Mouse (Mus musculus): ENCODE measurements around the gene Pheta2.
"Not testable (repeated sequence)": the region's sequence is repeated elsewhere in the genome, so short reads cannot be mapped to it uniquely, and the experiment has no call there.

Pheta2 gene

DNA sequence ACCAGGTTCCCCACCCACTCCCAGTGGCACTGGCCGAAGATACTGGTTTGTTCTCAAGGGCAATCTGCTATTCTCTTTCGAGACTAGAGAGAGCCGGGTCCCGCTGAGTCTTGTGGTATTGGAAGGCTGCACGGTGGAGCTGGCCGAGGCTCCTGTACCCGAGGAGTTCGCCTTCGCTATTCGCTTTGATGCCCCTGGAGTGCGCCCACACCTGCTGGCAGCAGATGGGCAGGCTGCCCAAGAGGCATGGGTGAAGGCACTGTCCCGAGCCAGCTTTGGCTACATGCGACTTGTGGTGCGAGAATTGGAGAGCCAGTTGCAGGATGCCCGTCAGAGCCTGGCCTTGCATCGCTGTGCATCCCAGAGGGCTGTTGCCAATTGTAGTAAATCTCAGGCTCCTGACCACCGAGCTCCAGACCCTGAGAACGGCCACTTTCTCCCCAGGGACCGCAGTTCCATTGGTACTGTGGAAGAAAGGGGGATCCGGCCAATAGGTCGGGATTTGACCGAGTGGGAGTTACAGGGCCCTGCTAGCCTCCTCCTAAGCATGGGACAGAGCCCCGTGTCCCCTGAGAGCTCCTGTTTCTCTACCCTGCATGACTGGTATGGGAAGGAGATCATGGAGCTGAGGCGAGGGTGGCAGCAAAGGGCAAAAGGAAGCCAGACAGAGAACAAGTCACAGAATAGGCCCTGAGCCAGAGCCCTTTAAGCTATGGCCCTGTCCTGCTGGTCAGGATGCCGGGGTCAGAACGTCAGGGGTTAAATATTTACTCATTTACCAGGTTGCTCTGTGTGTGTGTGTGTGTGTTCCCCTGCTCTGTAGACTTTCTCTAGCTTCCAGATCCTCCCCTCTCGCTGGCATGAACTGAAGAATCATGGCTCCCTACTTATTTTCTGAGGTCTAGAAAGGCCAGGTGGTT lies 4.9 kb downstream of the Pheta2 start:
- no peak for DNase-seq (ENCODE audit: low read depth in 1 of 2, low spot score in 2 of 2)

DNA sequence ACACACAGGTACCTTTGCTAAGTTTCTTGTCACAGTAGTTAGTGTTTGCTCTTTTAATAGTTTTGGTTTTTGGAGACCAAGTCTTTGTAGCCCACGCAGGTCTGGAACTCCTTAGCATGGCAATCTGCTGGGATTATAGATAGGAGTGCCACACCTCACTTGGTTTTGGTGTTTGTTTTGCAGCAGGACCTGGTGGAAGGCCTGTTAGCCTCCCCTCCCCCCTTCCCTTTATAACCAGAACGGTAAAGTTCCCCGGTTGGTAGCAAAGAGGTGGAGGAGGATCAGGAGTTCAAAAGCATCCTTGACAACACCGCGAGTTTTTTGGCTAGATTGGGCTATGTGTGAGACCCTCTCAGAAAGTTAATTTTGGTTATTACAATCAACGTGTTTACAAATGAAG lies 6.2 kb downstream of the Pheta2 start:
- no peak for DNase-seq (ENCODE audit: low read depth in 1 of 2, low spot score in 2 of 2)

DNA sequence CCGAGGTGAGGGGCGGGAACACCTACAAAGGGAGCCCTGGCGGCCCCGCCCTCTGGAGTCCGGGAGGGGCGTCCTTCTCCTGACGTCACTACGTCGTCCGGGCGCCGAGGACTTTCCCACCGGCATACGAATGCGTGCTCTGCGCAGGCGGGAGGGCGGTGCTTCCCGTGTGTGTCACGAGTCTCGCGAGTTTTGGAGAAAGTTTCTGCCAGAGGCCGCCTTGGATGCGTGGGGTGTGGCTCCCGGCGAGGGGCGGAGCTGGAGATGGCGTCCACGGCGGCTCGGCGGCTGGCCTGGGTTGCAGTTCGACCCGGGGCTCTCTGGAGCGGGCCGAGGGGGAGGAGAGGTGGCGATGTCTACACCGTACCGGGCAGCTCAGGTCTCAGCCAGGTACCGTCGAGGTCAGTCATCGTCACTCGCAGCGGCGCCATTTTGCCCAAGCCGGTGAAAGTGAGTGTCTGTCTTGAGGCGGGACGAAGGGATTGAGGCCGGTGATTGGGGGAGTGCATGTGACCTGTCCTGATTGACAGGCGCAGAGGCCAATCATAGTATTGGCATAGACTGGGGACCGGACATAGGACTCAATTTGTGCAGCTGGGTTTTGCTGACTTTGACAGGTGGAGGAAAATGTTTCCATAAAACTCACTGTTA lies 7.2 kb downstream of the Pheta2 start:
- peak; percentile 94 to 96 for DNase-seq (ENCODE audit: low read depth in 1 of 2, low spot score in 2 of 2)

DNA sequence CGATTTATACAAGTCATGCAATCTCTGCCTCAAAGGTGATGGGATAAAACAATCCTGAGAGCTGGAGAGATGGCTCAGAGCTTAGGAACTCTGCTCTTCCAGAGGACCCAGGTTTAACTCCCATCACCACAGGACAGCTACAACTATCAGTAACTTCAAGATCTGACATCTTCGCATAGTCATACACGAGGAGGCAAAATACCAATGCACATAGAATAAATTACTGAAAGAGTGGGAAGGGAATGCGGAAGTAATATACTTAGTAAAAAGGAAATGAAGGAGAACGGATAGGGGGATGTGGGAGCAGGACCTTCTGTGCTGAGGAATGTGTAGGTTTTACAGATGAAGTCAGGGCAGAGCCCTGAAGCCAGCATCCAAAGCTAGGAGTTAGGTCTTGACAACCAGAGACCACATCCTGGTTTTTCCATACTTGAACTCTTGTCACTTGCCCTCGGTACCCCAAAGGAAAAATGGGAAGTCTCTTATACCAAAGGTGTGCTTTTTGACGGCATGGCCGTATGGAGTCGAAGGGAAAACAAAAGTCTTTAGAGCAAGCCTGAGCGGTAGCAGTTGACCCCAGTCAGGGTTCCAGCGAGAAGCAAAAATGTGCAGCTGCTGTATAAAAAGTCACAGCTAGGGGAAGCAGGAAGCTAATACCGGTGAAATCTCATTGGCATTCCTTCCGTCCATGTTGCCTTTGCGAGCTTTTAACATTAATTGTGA lies 8.0 kb downstream of the Pheta2 start:
- DNase-seq (ENCODE audit: low read depth in 1 of 2, low spot score in 2 of 2), result no peak

DNA sequence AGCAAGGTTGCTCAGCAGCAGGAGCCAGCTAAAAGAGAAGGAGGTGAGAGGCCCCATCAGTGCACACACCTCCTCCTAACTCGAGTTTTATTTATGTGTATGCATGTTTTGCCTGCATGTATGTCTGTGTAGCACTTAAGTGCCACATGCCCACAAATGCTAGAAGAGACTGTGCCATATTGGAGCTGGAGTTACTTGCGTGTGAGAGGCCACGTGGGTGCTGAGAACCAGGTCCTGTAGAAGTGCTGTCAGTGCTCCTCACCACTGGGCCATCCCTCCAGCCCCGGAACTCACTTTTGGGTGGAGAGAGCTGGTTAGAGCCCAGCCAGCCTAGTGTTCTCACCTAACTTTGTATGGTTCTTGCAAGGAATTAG lies 8.5 kb downstream of the Pheta2 start:
- DNase-seq (ENCODE audit: low read depth in 1 of 2, low spot score in 2 of 2), result no peak

DNA sequence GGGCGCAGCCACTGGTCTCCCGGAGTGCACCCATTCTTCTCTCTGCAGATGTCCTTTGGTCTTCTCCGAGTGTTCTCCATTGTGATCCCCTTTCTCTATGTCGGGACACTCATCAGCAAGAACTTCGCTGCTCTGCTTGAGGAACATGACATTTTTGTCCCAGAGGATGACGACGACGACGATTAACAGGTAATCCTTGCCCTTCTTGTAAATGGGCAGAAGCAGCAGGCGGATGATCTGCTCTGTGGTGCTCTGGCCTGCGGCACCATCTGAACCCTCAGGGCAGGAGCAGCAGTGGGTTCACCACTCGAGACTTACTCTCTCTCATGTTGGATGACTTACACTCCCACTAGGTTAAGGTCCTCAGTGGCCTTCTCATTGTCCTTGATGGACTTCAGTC lies 9.1 kb downstream of the Pheta2 start:
- no peak for DNase-seq (ENCODE audit: low read depth in 1 of 2, low spot score in 2 of 2)

DNA sequence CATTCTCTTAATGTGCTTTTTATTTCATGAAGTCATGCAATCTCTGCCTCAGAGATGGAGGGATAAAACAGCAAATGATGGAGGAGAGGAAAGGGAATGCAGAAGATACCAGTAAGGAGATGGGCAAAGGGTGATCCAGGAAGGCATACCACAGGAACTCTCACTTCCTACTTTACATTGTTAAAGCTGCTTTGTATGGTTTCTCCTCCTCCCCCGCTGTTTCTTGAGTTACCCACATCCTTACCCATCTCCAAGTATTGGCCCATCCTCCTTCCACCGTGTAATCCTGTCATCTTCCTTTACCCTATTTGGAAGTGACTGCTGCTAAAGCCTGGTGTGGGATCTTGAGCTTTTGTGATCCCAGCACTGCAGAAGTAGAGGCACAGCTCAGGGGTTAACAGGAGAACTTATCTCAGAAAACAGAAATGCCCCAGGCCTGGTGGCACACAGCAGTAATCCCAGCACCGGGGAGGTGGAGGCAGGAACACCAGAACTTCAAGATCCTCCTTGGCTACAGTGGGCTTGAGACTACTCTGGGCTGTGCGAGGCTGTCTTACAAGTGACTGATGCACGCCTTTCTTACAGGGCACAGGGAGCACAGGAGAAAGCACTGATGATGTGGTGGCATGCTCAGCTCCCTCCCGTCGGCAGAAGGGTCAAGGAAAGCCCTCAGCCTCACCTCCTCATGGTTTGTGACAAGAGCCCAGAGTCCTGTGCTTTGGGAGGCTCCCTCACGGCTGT lies 9.7 kb downstream of the Pheta2 start:
- DNase-seq (ENCODE audit: low read depth in 1 of 2, low spot score in 2 of 2), result no peak

DNA sequence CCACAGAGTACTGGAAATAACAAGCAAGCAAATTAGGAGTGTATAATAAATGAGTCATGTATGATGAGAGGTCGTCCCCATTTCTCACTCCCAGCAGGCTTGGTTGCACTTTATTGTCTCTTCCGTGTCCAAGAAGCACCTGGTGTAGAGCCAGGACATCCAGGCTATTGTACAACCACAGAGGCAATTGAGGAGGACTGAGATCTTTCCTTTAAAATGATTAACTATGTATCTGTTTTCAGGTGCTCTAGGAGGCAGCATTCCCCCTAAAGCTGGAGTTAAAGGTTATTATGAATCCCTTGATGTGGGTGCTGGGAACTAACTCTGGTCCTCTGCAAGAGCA lies 10.2 kb downstream of the Pheta2 start:
- DNase-seq (ENCODE audit: low read depth in 1 of 2, low spot score in 2 of 2), result no peak

DNA sequence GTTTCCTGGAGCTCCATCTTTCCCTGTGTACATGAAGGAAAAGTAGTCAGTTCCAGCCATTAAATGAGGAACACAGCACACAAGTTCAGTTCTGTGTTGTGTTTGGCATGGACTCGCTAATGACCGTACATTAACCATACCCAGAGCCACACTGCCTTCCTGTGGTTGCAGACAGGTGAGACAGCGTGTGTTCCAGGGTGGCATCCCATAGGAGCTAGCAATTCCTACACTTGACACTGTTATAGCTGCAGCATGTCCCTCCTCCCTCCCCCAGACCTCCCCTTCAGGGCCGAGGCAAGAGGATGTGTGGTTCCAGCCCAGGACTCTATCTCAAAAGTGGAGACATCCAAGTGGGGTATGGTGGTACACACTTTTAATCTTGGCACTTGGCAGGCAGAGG lies 11.6 kb downstream of the Pheta2 start:
- DNase-seq (ENCODE audit: low read depth in 1 of 2, low spot score in 2 of 2), result no peak

DNA sequence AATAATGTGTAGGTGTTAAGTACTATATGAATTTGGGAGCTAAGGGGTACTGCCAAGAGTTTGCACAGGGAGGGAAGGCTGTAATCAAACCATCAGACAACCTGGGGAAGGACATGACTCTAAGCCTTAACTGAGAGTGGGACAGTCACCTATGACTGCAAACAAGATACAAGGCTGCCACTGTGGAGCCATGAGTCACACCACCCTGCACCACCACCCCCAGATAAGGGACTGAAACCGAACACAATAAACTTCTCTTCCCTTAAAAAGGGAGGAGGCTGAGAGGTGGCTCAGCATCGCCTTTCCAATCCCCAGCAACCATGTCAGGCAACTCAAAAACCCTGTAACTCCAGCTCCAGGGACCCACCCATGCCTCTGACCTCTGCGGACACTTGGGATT lies 12.7 kb downstream of the Pheta2 start:
- no peak for DNase-seq (ENCODE audit: low read depth in 1 of 2, low spot score in 2 of 2)

DNA sequence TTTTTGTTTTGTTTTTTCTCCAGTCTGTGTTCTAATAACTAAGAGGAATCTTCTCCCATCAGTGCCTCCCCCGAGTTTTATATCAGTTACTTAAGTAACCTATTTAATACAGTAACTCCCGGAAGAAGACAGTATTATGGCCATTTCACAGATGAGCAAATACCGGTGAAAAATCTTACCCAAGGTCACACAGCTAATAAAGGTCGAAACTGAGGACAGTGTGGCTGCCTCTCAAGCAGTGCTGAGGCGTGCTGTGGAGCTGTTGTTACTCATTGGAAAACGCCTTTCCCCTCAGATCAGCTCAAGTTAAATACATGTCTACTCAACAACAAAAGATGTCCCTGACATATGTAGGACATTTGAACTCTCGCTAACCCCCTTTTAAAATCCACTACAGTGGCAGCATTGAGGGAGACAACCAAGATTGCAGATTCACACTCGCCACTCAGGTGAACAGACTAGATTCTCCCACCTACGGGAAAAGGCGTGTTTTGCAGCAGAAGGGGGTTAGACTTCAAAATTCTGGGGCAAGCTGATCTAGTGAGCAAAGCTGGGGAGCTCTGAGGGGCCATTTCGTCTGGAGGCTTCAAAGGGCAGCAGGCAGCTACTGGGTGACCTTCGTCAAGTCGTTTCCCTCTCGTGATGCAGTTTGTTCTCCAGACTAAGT lies 14.5 kb downstream of the Pheta2 start:
- DNase-seq (ENCODE audit: low read depth in 1 of 2, low spot score in 2 of 2), result no peak

DNA sequence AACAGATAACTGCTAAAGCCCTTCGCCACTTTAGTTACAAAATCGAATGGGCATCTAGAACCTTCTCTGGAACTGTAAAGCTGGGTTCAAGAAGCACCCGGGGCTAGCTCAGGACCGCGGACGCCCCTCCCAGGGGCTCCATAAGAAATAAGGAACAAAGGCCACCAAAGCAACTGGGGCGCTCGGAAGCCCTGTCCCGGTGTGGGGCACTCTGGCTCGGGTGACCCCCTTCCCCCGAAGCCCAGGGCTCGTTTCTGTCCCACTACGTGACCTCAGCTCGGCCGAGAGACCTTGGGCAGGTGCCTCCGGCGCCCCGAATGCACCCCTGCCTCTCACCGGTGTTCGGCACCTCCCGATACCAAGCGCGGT lies 15.0 kb downstream of the Pheta2 start:
- no peak for DNase-seq (ENCODE audit: low read depth in 1 of 2, low spot score in 2 of 2)

DNA sequence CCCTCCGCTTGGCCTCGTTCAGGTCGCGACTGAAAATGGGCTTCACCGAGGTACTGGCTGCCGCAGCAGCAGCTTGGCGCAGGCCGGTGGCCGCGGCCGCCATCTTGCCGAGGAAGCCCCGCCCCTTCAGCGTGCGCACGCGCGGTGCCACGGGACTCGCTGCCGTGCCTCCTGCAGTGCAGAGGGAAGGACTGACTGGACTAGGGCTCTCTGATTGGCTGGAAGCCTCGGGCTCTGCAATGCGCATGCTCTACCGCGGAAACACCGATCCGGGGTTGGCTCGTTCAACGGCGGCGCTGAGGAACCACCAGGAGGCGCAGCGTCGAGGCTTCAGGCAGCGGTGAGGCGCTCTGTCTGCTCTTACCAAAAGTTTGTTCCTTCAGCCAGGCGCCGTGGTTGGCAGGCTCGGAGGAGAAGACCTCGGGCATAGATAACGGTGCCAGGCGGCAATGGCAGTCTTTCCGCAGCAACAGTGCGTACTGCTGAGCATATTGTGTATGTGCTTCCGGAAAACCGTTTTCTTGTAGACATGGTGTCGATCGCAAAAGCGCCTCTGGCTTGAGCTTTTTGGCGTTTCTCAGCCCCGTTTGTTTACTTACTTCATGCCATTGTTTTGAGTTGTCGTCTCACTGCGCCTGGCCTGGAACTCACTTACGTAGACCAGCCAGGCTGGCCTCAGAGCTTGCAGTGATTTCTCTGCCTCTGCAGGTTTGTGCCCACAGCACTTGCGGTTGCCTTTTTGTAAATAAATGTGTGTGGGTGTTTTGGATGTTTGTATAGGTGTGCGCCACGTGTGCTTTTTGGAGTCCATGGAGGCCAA lies 15.6 kb downstream of the Pheta2 start, which contains the start of gene Ndufa6:
Gene Ndufa6, minus strand, starts transcription at position 197 of the 820 bp plus-strand sequence.
- peak; percentile 92 to 93 for DNase-seq (ENCODE audit: low read depth in 1 of 2, low spot score in 2 of 2)

DNA sequence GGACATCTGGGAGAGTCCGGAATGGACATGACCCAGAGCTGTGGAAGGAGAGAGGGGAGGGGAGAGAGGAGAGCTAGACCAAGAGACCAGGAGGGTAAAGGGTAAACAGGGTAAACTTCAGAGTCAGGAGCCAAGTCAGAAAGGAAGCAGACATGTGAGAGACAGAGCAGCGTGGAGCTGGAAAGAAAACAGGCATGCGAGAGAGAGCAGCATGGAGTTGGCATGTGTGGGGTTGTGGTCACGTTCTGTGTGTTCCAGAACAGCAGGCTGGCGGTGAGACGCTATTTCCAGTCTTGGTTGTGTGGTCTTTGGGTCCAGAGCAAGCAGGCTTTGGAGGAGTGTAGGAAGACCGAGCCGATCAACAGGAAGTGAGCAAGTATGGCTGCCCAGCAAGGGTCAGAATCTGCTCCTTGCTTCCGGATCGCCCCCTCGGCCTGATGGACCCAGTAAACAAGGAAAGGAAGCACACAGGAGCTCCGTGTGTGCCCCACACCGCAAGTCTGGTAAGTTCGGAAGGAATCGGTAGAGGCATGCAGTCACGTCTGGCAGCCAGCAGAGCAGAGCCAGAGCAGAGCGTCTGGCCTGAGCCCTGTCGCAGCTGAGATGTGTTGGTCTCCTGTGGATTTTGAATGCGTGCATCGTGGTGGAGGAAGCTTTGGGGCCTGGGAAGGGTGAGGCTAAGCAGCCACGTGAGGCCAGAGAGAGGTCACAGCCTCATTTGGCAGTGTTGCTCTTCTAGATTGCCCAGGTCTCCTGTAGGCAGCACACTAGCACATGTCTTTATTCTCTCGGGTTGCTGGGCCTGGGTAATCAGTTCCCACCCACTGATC lies 19.9 kb downstream of the Pheta2 start:
- DNase-seq (ENCODE audit: low read depth in 1 of 2, low spot score in 2 of 2), result no peak

DNA sequence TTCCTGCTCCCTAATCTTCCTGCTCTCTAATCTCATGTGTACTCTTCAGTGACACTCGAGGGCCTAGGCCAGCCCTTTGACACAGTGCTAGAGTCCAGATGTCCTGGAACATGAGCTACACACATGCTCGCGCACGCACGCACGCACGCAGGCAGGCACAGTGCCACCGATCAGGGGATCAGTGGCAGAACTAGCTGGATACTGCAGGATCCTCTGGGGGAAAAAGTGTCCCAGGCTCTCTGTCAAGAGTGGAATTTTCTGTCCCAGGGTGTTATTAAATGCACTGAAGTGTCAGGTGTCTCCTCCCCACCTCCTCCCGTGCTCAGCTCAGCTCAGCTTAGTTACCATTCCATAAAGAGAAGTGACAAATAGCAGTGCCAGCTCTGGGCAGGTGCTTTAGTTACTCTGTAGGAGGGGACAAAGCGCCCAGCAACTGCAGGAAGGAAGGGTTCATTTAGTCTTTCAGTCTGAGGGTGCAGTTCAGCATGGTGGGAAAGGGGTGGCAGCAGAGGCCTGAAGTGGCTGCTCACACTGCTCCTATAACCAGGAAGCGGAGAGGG lies 22.8 kb downstream of the Pheta2 start:
- DNase-seq (ENCODE audit: low read depth in 1 of 2, low spot score in 2 of 2), result no peak

DNA sequence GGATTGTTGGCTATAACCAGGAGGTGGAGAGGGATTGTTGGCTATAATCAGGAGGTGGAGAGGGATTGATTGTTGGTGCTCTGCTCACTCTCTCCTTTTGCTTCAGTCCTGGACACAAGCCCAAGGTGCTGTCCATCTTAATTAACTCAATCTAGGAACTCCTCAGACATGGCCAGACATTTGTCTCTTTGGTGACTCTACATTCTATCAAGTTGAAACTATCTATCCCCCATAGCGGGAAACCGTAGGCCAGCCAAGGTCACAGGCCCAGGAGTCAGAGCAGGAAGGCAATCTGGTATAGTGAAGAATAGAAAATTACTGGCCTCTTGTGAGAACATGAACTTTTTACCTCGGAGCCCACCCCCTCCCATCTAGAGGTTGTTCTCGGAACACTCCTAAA lies 23.5 kb downstream of the Pheta2 start:
- DNase-seq (ENCODE audit: low read depth in 1 of 2, low spot score in 2 of 2), result no peak

DNA sequence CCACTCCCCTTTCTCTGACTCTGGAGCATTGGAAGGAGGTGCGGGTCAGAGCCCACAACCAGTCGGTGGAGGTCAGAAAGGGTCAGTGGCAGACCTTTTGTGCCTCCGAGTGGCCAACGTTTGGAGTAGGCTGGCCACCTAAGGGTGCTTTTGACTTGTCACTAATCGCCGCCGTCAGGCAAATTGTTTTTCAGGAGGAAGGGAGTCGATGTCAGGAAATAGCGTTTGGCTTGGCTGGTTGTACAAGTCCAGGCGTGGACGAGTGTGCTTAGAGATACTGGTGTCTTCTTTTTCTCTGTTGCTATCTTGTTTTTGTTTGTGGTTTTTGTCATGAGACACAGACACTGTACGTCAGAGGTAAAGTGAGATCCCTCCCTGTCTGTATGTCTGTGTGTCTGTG lies 25.1 kb downstream of the Pheta2 start:
- DNase-seq (ENCODE audit: low read depth in 1 of 2, low spot score in 2 of 2), result not testable (repeated sequence)

DNA sequence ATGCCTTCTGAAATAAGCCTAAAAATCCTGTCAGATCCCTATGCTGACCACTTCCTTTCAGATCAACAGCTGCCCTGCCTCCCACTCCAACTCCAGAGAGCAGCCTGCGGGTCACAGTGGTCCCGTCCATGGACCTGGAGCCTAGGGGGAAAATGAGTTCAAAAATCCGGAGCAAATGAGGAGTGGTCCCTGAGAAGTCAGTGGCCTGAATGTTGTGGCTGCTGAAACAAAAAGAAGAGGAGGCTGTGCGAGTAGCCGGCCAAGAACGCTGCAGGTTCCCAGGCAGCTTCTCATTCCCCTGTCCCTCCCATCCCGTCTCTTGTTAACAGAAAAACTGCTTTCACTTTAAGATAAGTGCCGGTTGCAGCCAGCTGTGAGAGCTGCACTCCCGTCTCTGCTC lies 25.8 kb downstream of the Pheta2 start:
- not testable (repeated sequence) for DNase-seq (ENCODE audit: low read depth in 1 of 2, low spot score in 2 of 2)

DNA sequence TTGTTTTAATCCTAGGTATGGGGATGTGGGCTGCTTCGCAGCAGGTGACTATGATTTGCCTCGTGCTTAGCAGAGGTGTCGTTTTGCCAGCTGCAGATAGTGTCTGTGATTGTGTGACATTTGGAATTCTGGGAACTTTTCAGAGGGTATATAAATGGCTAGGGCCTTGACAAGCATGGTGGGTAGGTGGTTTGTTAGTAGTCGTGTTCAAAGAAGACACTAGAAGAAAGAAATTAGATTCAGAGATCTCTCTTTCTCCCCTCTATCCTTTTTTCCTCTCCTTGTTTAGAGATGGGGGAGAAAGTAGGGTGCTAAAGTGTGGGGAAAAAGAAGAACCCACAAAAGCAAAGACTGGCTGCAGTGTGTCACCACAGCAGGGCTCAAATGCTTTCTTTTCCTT lies 29.4 kb downstream of the Pheta2 start:
- DNase-seq (ENCODE audit: low read depth in 1 of 2, low spot score in 2 of 2), result no peak
